Mouse (Mus musculus) Patski (cell line): Measurements from ENCODE around the gene Macrod2. TPM values are rescaled to one million over a fixed set of nuclear protein-coding genes. Genes with fewer than 3 reads are reported as not detected.

Source experiments
- ATAC-seq: fragments of 100-300 bp; one replicate; pipeline ENCODE4 v1.8.0; 2021
- CTCF ChIA-PET: fragments of 350-600 bp; sonication (Branson Sonifier 250); formaldehyde crosslinking; loops from one replicate; lab custom pipeline; 2022; ENCODE audit warnings: inconsistent platforms; lab: Charles Lee
- POLR2A ChIA-PET: fragments of 350-600 bp; sonication (Branson Sonifier 250); formaldehyde crosslinking; loops from one replicate; lab custom pipeline; 2022; ENCODE audit warnings: antibody characterized with exemption, inconsistent platforms; lab: Charles Lee
- DNase-seq: peaks from one replicate; pipeline ENCODE4 v3.0.0-alpha.2; 2011; ENCODE audit warnings: low read depth, low spot score
- H3K27me3 ChIP-seq: fragments of 371-371 bp; one replicate; pipeline ENCODE4 v1.5.1; 2021
- CTCF ChIP-seq: fragments of 100-300 bp; IDR thresholded peaks from one replicate; pipeline ENCODE4 v1.5.1; 2021
- in situ Hi-C: fragments of 300-500 bp; cut with MboI; formaldehyde crosslinking; loops from 3 replicates; pipeline ENCODE4 v1.11.1; 2018; ENCODE audit warnings: low pct_unique_long_range_greater_than_20kb, mixed read lengths
- polyA plus RNA-seq: library from polyadenylated mRNA; unstranded; gene quantifications from one replicate; pipeline ENCODE4 v1.2.3, GENCODE M21; 2021

Gene Macrod2
- polyA plus RNA-seq, 1 experiment from 2014 or later, result 5.1 TPM

GRCm38 (mm10) chr2:142163506-142164275, 1768.6 kb downstream of the Macrod2 start:
- in situ Hi-C loops, result no loop called here
- H3K27me3 ChIP-seq, result no peaks in the 10 kb centered on the region
- DNase-seq (no peak), ATAC-seq (no peak)
- ChIA-PET CTCF (interaction anchor here (0.7 kb wide), 1 partner anchor 48 kb away, joined by 3 read pairs; no protein-coding TSS in a partner anchor), POLR2A (interaction anchor here (0.7 kb wide), 1 partner anchor 20 kb away, joined by 4 read pairs; no protein-coding TSS in a partner anchor)
- TF ChIP-seq CTCF, result no peak

GRCm38 (mm10) chr2:142169649-142170048, 1774.5 kb downstream of the Macrod2 start:
- no peak for DNase-seq

GRCm38 (mm10) chr2:142172706-142173105, 1777.6 kb downstream of the Macrod2 start:
- in situ Hi-C loops, result no loop called here
- ATAC-seq (no peak), DNase-seq (no peak)
- POLR2A ChIA-PET, result no interaction called here
- CTCF ChIA-PET, result no interaction called here
- H3K27me3 ChIP-seq, result no peaks in the 10 kb centered on the region
- TF ChIP-seq CTCF, result no peak

More at GRCm38 (mm10) chr2:142169649-142170048, 1774.5 kb downstream of the Macrod2 start:
- ChIA-PET CTCF (interaction anchor here (1.6 kb wide), 1 partner anchor 17 kb away, joined by 4 read pairs; no protein-coding TSS in a partner anchor), POLR2A (no interaction called here)
- no peak for ATAC-seq
- TF ChIP-seq CTCF, result no peak
- H3K27me3 ChIP-seq, result no peaks in the 10 kb centered on the region
- in situ Hi-C loops, result no loop called here

GRCm38 (mm10) chr2:142174039-142174438, 1778.9 kb downstream of the Macrod2 start:
- no peak for DNase-seq
- CTCF ChIA-PET, result interaction anchor here (0.7 kb wide), 1 partner anchor 40 kb away, joined by 3 read pairs; no protein-coding TSS in a partner anchor
- H3K27me3 ChIP-seq, result no peaks in the 10 kb centered on the region
- POLR2A ChIA-PET, result no interaction called here
- ATAC-seq, result no peak
- in situ Hi-C loops, result no loop called here
- no peak for TF ChIP-seq CTCF

GRCm38 (mm10) chr2:142186922-142187321, 1791.8 kb downstream of the Macrod2 start:
- no peak for DNase-seq
- no peaks in the 10 kb centered on the region for H3K27me3 ChIP-seq
- in situ Hi-C loops, result no loop called here
- CTCF ChIA-PET, result no interaction called here
- TF ChIP-seq CTCF, result no peak
- no peak for ATAC-seq
- POLR2A ChIA-PET, result no interaction called here

GRCm38 (mm10) chr2:142187428-142187827, 1792.3 kb downstream of the Macrod2 start:
- ChIA-PET CTCF (no interaction called here), POLR2A (no interaction called here)
- in situ Hi-C loops, result no loop called here
- no peak for TF ChIP-seq CTCF
- peak; percentile 35 for DNase-seq
- ATAC-seq, result peak; percentile 94
- no peaks in the 10 kb centered on the region for H3K27me3 ChIP-seq

- no peaks in the 10 kb centered on the region for H3K27me3 ChIP-seq
- no peak for TF ChIP-seq CTCF
- CTCF ChIA-PET, result no interaction called here
- in situ Hi-C loops, result no loop called here
- POLR2A ChIA-PET, result interaction anchor here (0.6 kb wide), 2 partner anchors 126 to 338 kb away, joined by 3 to 4 read pairs; no protein-coding TSS in a partner anchor
- no peak for DNase-seq
- ATAC-seq, result no peak
Measured at GRCm38 (mm10) chr2:142217371-142217770, 1822.3 kb downstream of the Macrod2 start.

GRCm38 (mm10) chr2:142222137-142222921, 1827.2 kb downstream of the Macrod2 start:
- in situ Hi-C loops, result no loop called here

GRCm38 (mm10) chr2:142222926-142223325, 1827.8 kb downstream of the Macrod2 start:
- CTCF ChIA-PET, result interaction anchor here (1.0 kb wide), 1 partner anchor 11 kb away, joined by 3 read pairs; no protein-coding TSS in a partner anchor
- DNase-seq, result no peak
- in situ Hi-C loops, result no loop called here
- no peaks in the 10 kb centered on the region for H3K27me3 ChIP-seq
- POLR2A ChIA-PET, result no interaction called here
- ATAC-seq, result no peak
- no peak for TF ChIP-seq CTCF

More at GRCm38 (mm10) chr2:142222137-142222921, 1827.2 kb downstream of the Macrod2 start:
- no peak for TF ChIP-seq CTCF
- H3K27me3 ChIP-seq, result no peaks in the 10 kb centered on the region
- ChIA-PET POLR2A (no interaction called here), CTCF (interaction anchor here (1.0 kb wide), 1 partner anchor 10 kb away, joined by 3 read pairs; no protein-coding TSS in a partner anchor)
- DNase-seq (no peak), ATAC-seq (no peak)

GRCm38 (mm10) chr2:142230985-142231549, 1836.0 kb downstream of the Macrod2 start:
- DNase-seq (peak; percentile 56), ATAC-seq (peak; percentile 97)
- in situ Hi-C loops, result no loop called here
- ChIA-PET CTCF (no interaction called here), POLR2A (interaction anchor here (0.7 kb wide), 1 partner anchor 74 kb away, joined by 3 read pairs; no protein-coding TSS in a partner anchor)
- no peaks in the 10 kb centered on the region for H3K27me3 ChIP-seq
- TF ChIP-seq CTCF, result no peak
